Comparison of ENCODE assay signal across 8 mouse cellular contexts in genomic region chr9:61259421-61260174, GRCm38 (mm10).
A peak's percentile ranks its signal among the peaks of the same experiment; 100 is the strongest.
DNase-seq lines count a peak whose midpoint lies in the region; TF ChIP-seq lines count a peak whose summit lies in the region.

No protein-coding gene starts in this region.

- no peak for TF ChIP-seq EP300 in MEL (IDR thresholded peaks at IDR 0.05; ENCODE audit: low read depth in 1 of 2, low read length in 2 of 2)

- no peak for DNase-seq in MEL (ENCODE audit: low read depth, low spot score)
- peak; percentile 48 to 71 for DNase-seq in heart, adult 9 months (ENCODE audit: low spot score in 2 of 2)
- peak; percentile 28 for DNase-seq in kidney, postnatal 14 days
- DNase-seq in thymus, adult 18-20 months: no peak
- no peak for DNase-seq in right cerebral cortex, postnatal 25 days
- no peak for DNase-seq in layer of hippocampus, postnatal 10 days (ENCODE audit: low spot score in 2 of 2)
- DNase-seq in c-Kit-positive CD71-positive TER-119-positive erythroid progenitor cells, embryonic 14.5 days (ENCODE audit: low spot score): no peak

- H3K27me3 ChIP-seq in E14TG2a.4 (ENCODE audit: insufficient read depth, low read length) (peaks cover 7% of the 10 kb centered on the region; the same call in 1 of the 2 replicates), MEL (ENCODE audit: control insufficient read depth in 1 of 2, insufficient read depth in 2 of 2, low read length in 2 of 2) (no peaks in the 10 kb centered on the region)

- TF ChIP-seq RAD21 in MEL (IDR thresholded peaks at IDR 0.05; ENCODE audit: low read depth, low read length): no peak

- H3K27ac ChIP-seq in MEL (ENCODE audit: control insufficient read depth, low read depth, low read length): no peak overlapping the region

- no peak for TF ChIP-seq POLR2A in MEL (IDR thresholded peaks at IDR 0.05; ENCODE audit: control insufficient read depth in 1 of 2, insufficient read depth in 1 of 2, low read depth in 1 of 2, low read length in 2 of 2, poor library complexity in 1 of 2)

- H3K36me3 ChIP-seq in E14TG2a.4 (ENCODE audit: insufficient read depth, low read length) (no peaks in the 10 kb centered on the region), MEL (ENCODE audit: control insufficient read depth in 1 of 2, insufficient read depth in 2 of 2, low read length in 2 of 2) (peaks cover 0 to 2% of the 10 kb centered on the region in 2 experiments; a peak in 1 of 4 replicates)

- peaks cover 8% of the 10 kb centered on the region for H3K9me3 ChIP-seq in E14TG2a.4 (ENCODE audit: low read length)
- no peaks in the 10 kb centered on the region for H3K9me3 ChIP-seq in MEL (replicated peaks; ENCODE audit: insufficient read depth, low read length)

- no peaks in the 10 kb centered on the region for H3K79me2 ChIP-seq in MEL (ENCODE audit: control insufficient read depth, insufficient read depth, low read length, poor library complexity)

- peaks cover 44% of the 10 kb centered on the region for H3K4me1 ChIP-seq in E14TG2a.4 (replicated peaks; ENCODE audit: low read depth, low read length)
- peaks cover 2 to 13% of the 10 kb centered on the region in 2 experiments; a peak in 3 of 4 replicates for H3K4me1 ChIP-seq in MEL (ENCODE audit: control insufficient read depth in 1 of 2, insufficient read depth in 2 of 2, low read length in 2 of 2)

- peak overlapping the region; percentile 43 for H3K4me3 ChIP-seq in E14TG2a.4 (replicated peaks; ENCODE audit: low read length)
- no peak overlapping the region for H3K4me3 ChIP-seq in MEL (ENCODE audit: control insufficient read depth in 1 of 2, insufficient read depth in 1 of 2, low read depth in 2 of 2, low read length in 2 of 2)

- no peak overlapping the region for H3K9ac ChIP-seq in MEL (ENCODE audit: control insufficient read depth, low read depth, low read length, poor library complexity, severe bottlenecking)

- TF ChIP-seq CTCF in E14TG2a.4 (conservative IDR thresholded peaks at IDR 0.05; ENCODE audit: low read length): no peak
- TF ChIP-seq CTCF in MEL (IDR thresholded peaks at IDR 0.05 in 2 of 3, conservative IDR thresholded peaks at IDR 0.05 in 1 of 3; ENCODE audit: control insufficient read depth in 1 of 3, insufficient read depth in 1 of 3, low read depth in 2 of 3, low read length in 3 of 3, poor library complexity in 1 of 3, severe bottlenecking in 1 of 3): no peak

TF ChIP-seq in MEL, 35 proteins besides CTCF, POLR2A, EP300 and RAD21:
- TF ChIP-seq USF1 (IDR thresholded peaks at IDR 0.05; ENCODE audit: low read depth, low read length) (peak; percentile 83), TBP (IDR thresholded peaks at IDR 0.05; ENCODE audit: low read depth, low read length) (no peak), USF2 (IDR thresholded peaks at IDR 0.05; ENCODE audit: borderline replicate concordance in 1 of 2, insufficient read depth in 1 of 2, low read depth in 1 of 2, low read length in 2 of 2) (0 out of 4 replicates have a peak, but pooled peaks of 1 of the 2 experiments have one; percentile 25), MXI1 (IDR thresholded peaks at IDR 0.05; ENCODE audit: low read depth, low read length) (no peak)
TF ChIP-seq in MEL: peak in this region for 2.

Comparison
In these comparisons a context has a peak if more than half of its experiments do, and no peak if none do; other contexts are left out.
1. DNase-seq: peak in heart, adult 9 months (2 of 2) and kidney, postnatal 14 days (single experiment); none in MEL (single experiment), thymus, adult 18-20 months (0 of 2), right cerebral cortex, postnatal 25 days (single experiment), layer of hippocampus, postnatal 10 days (0 of 2) and c-Kit-positive CD71-positive TER-119-positive erythroid progenitor cells, embryonic 14.5 days (single experiment).